Mouse (Mus musculus) bone marrow macrophage, adult 2 months (primary cell): ENCODE results near the gene Wee2. TPM values are rescaled to one million over a fixed set of nuclear protein-coding genes. Genes with fewer than 3 reads are reported as not detected.

Source experiments
- H3K27ac ChIP-seq: 2 replicates; pipeline ENCODE4 v1.5.1; 2012; ENCODE audit warnings: low read depth, low read length; ENCODE audit not compliant: insufficient read depth
- H3K4me1 ChIP-seq: 2 replicates; pipeline ENCODE4 v1.6.1; 2012; ENCODE audit warnings: low read length; ENCODE audit not compliant: control insufficient read depth, insufficient read depth
- H3K4me3 ChIP-seq: 2 replicates; pipeline ENCODE4 v1.5.1; 2012; ENCODE audit warnings: mild to moderate bottlenecking, low read length, moderate library complexity; ENCODE audit not compliant: insufficient read depth
- CTCF ChIP-seq: IDR thresholded peaks from 2 replicates; pipeline ENCODE4 v1.5.1; 2012; ENCODE audit warnings: low read depth, mild to moderate bottlenecking, low read length, moderate library complexity
- POLR2A ChIP-seq: IDR thresholded peaks from 2 replicates; pipeline ENCODE4 v1.6.1; 2012; ENCODE audit warnings: mild to moderate bottlenecking, low read depth, low read length, borderline replicate concordance
- polyA plus RNA-seq: library from polyadenylated mRNA; stranded (reverse); fragments of >200 nt; gene quantifications from 2 replicates; pipeline ENCODE4 v1.2.4, GENCODE M21; 2012; ENCODE audit not compliant: missing spikeins, insufficient read depth, insufficient read length

Gene Wee2
- polyA plus RNA-seq, result not detected in 2 replicates

- TF ChIP-seq CTCF, result no peak
- no peak for TF ChIP-seq POLR2A
- Histone ChIP-seq H3K4me3 (no peak within 1 kb of the TSS), H3K27ac (no peak within 1 kb of the TSS), H3K4me1 (peaks cover 6% of the 10 kb centered on the region; the same call in 1 of the 2 replicates)
Observed at GRCm38 (mm10) chr6:40438936-40439335, at the start of gene Wee2. Gene Wee2, plus strand, starts transcription at chr6:40439088.

GRCm38 (mm10) chr6:40390975-40391374 lies 47.9 kb upstream of the Wee2 start:
- H3K4me1 ChIP-seq, result no peaks in the 10 kb centered on the region
- no peak overlapping the region for H3K4me3 ChIP-seq
- no peak overlapping the region for H3K27ac ChIP-seq
- no peak for TF ChIP-seq CTCF
- no peak for TF ChIP-seq POLR2A

DNA sequence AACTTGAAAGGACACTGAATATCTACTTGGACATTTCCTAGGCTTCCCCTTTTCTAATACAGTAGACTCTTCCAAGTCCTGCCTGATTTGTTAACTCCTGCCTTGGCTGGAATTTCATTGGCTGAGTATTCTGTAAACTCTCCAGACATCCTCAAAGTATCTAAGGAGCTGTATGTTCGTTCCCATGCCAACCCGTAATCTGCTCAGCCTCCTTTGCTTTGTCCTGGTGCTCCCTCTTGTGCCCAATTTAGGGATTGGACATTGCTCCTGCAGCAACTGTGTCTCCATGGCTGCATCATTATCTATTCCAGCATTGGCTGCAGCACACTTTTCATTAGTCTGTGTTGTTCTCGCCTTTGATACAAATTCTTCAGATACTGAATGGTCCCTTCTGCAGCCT lies 45.7 kb upstream of the Wee2 start:
- no peak overlapping the region for H3K27ac ChIP-seq
- H3K4me3 ChIP-seq, result no peak overlapping the region
- TF ChIP-seq POLR2A (no peak), CTCF (no peak)
- no peaks in the 10 kb centered on the region for H3K4me1 ChIP-seq

DNA sequence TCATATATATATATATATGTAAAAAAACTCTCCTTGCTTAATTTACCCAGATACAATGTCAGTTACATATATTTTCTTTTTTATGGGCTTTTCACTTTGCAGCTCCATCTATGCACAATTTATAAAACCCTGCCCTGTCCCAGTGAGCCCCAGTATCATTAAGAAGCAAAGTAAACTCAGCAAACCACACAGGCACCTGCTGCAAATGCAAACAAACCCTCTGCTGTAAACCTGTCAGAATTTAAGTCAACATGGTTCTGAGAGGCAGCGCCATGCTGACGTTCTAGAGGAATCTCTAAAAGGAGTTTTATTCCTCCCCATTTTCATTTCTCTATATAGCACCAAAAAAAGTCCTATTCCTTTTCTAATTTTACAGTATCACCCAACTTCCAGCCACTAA lies 36.9 kb upstream of the Wee2 start:
- TF ChIP-seq POLR2A (no peak), CTCF (no peak)
- H3K4me1 ChIP-seq, result no peaks in the 10 kb centered on the region
- no peak overlapping the region for H3K27ac ChIP-seq
- H3K4me3 ChIP-seq, result no peak overlapping the region

DNA sequence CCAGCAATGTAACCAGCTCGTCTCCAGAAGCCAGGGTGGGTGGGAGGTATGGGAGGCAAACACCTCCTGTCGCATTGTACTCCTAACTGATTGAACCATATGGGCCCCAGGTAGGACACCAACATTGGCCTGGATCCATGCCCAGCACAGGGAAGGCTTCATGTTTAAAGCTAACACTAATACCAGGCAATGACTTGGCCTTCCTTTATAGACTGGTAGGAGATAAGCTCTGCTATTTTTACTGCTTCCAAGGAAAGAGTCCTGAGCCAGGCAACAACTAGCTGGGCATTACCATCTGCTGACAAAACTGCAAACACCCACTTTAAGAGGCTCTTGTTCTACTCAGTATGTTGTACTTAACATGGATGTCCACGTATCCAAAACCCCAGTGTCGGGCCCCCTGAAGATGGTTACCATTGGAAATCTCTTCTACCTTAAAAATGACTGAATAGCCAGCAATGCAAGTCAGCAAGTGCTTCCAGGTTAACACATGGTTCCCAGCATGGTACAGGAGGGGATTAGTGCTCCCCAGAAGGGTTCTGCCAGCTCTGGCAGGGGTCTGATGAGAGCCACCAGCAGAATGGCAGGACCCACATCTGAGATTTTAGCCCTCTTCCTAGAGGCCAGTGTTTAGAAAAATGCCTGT lies 35.1 kb upstream of the Wee2 start:
- Histone ChIP-seq H3K4me1 (no peaks in the 10 kb centered on the region), H3K4me3 (no peak overlapping the region), H3K27ac (no peak overlapping the region)
- TF ChIP-seq CTCF, result no peak
- TF ChIP-seq POLR2A, result no peak

DNA sequence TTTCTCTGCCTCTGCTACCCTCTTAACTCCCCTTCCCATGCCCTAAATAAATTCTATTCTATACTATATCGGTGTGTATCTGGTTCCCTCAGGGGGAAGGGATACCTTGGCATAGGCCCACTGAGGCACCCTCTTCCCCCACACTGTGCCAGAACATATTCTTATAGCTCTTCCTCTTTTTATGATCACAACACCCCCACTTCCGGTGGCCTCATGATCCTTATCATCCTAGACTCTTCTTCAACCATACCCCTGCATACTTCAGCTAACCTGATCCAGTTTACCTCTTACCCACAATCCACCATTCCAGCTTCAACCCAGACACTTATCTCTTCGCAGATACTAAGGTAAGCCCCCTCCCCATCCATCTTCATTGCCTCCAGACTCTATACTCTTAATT lies 27.8 kb upstream of the Wee2 start:
- peaks cover 12% of the 10 kb centered on the region for H3K4me1 ChIP-seq
- TF ChIP-seq CTCF (no peak), POLR2A (no peak)
- H3K4me3 ChIP-seq, result no peak overlapping the region
- no peak overlapping the region for H3K27ac ChIP-seq

- peaks cover 12% of the 10 kb centered on the region for H3K4me1 ChIP-seq
Observed at GRCm38 (mm10) chr6:40413046-40413445, 25.8 kb upstream of the Wee2 start.

DNA sequence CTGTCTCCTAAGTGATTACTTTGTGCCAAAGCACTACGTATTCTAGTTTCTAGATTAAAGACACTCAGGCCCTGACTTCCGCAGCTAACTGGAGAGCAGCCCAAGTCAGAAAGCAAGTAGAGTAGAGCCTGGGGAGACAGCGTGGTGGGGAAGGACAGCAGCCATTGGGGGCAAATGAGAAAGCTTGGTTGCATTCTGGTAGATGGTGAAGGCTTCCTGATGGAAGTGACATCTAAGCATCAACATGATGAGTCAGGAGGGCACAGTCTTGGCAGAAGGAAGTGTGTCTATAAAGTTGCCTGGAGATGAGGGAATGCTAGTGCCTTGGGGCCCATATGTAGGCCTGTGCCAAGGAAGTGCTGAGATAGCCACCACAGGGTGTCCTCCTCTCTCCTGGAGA lies 25.3 kb upstream of the Wee2 start:
- Histone ChIP-seq H3K4me1 (peaks cover 12% of the 10 kb centered on the region), H3K27ac (no peak overlapping the region), H3K4me3 (no peak overlapping the region)
- TF ChIP-seq CTCF, result no peak
- no peak for TF ChIP-seq POLR2A

More at GRCm38 (mm10) chr6:40413046-40413445, 25.8 kb upstream of the Wee2 start:
- H3K4me3 ChIP-seq, result no peak overlapping the region
- no peak overlapping the region for H3K27ac ChIP-seq
- TF ChIP-seq CTCF (no peak), POLR2A (no peak)

- TF ChIP-seq CTCF (no peak), POLR2A (no peak)
- H3K4me3 ChIP-seq, result no peak overlapping the region
- no peak overlapping the region for H3K27ac ChIP-seq
- peaks cover 15% of the 10 kb centered on the region for H3K4me1 ChIP-seq
Observed at GRCm38 (mm10) chr6:40415799-40416198, 23.1 kb upstream of the Wee2 start.

DNA sequence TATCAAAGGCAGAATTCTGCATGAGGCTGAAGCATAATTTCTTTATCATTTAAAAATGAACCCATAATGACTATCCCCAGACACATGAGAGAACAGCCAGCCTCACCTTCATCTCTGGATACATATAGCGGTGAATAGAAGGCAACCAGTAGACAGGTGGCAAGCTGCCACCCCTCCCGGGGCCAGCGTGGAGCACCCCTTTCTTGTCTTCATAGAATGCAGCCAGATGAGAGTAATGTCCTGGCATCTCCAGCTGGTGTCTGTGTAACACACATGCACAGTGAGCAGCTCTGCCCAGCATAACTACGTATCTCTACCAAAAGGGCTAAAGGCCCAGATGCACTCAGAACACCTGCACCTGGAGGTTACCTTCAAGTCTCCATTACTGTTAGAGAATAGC lies 20.5 kb upstream of the Wee2 start:
- TF ChIP-seq CTCF (no peak), POLR2A (no peak)

More for the DNA sequence above, 20.5 kb upstream of the Wee2 start:
- Histone ChIP-seq H3K4me3 (no peak overlapping the region), H3K4me1 (peaks cover 5% of the 10 kb centered on the region; the same call in 1 of the 2 replicates), H3K27ac (no peak overlapping the region)
